Mouse (Mus musculus): Measurements from ENCODE around the gene Il2rg.

- TF ChIP-seq CTCF (IDR thresholded peaks at IDR 0.05; ENCODE audit: borderline replicate concordance, insufficient read depth, low read depth, low read length) (no peak), POLR2A (IDR thresholded peaks at IDR 0.05; ENCODE audit: borderline replicate concordance, insufficient read depth, low read length) (no peak)
These were observed 22.1 kb upstream of the Il2rg start for GRCm38 (mm10) chrX:101290111-101290510.

All from cerebellum, adult 2 months (tissue).